Mouse (Mus musculus): Measurements from ENCODE around the gene Haus6. TPM values are rescaled to one million over a fixed set of nuclear protein-coding genes. Genes with fewer than 3 reads are reported as not detected.
"Not testable (repeated sequence)": the region's sequence is repeated elsewhere in the genome, so short reads cannot be mapped to it uniquely, and the experiment has no call there.

Gene Haus6
- 8.8 and 9.2 TPM in 2 replicates for polyA plus RNA-seq (2015; fragmentation: Nextera tagmentation; extraction: Ambion mirVana)

DNA sequence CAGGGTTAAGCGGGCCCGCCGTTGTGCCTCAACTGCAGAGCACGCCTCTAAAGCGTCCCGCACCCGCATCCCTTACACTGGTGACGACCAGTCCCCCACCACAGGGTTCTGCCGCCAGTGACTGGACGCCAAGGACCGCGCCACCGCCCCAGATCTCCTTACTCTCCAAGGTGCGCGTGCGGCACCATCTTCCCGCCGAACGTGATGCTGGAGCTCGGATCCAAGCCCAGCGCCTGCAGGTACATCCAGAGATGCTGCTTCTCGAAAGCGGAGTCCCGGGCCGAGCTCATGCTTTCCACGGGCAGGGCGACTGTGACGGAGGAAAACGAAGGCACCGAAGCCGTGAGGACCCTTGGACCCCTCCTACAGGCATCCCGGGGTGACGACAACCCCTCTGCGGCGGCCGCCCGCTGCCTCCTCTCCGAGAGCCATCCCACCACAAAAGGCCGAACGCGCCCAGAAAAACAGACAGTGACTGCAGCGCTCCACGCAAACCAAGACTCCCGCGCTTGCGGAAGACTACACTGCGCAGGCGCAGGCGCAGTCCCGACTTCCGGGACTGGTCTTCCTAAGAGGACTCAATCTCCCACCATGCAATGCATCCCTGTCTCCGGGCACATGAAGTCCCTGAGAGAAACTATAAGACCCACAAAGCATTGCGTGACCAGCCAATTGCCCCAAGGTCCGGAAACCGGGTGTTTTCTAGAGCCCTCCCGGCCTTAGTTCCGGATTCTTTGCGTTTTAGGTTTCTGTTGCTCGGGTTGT lies at the start of gene Haus6:
Gene Haus6, minus strand, starts transcription at position 532 of the 765 bp plus-strand sequence.
- peaks cover 8% of the 10 kb centered on the region for H3K4me1 ChIP-seq (ENCODE audit: control insufficient read depth, insufficient read depth, low read length)
- ATAC-seq (replicated peaks; ENCODE audit: extremely low read depth, insufficient read depth, low FRiP score) = peak; percentile 100
- no peaks in the 10 kb centered on the region for H3K27me3 ChIP-seq (ENCODE audit: control insufficient read depth, insufficient read depth, low read length)
- peak within 1 kb of the TSS; percentile 95 for H3K4me2 ChIP-seq (ENCODE audit: low read depth, low read length)
- H3K36me3 ChIP-seq (ENCODE audit: control insufficient read depth, insufficient read depth) = peaks cover 2% of the 10 kb centered on the region; the same call in 1 of the 2 replicates
- no peaks in the 10 kb centered on the region for H3K9me3 ChIP-seq (replicated peaks; ENCODE audit: control insufficient read depth, low read length)
- H3K4me3 ChIP-seq (ENCODE audit: low read length) = peak within 1 kb of the TSS; percentile 73
- H3K27ac ChIP-seq (ENCODE audit: low read length) = peak within 1 kb of the TSS; percentile 65
- WGBS = 0% methylated on average over 59 of the region's 59 CpGs
- H3K9ac ChIP-seq (ENCODE audit: low read length) = peak within 1 kb of the TSS; percentile 83

DNA sequence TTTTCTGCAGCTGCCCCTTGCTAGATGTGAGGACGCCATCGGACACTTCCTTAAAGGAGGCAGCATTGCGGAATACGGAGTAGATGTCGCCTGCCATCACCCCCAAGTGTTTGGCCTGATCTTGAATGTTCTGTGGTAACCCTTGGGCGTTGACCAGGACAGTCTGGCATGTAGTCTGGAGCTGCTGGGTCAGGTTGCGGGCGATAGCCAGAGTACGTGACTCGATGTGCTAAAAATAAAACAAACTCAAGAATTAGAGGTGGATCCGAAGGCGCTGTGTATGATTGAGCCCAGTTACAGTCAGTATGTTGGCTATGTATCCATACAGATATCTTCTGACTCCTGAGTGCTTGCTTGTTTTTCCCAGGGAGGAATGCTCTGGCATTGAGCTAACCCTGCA lies 45.3 kb upstream of the Haus6 start:
- H3K9me3 ChIP-seq (replicated peaks; ENCODE audit: control insufficient read depth, low read length) = no peaks in the 10 kb centered on the region
- H3K27ac ChIP-seq (ENCODE audit: low read length) = peak overlapping the region; percentile 80
- H3K4me2 ChIP-seq (ENCODE audit: low read depth, low read length) = no peak overlapping the region
- ATAC-seq (replicated peaks; ENCODE audit: extremely low read depth, insufficient read depth, low FRiP score) = peak; percentile 79
- 55% methylated on average over 12 of the region's 12 CpGs for WGBS
- H3K36me3 ChIP-seq (ENCODE audit: control insufficient read depth, insufficient read depth) = peaks cover 43% of the 10 kb centered on the region
- no peak overlapping the region for H3K9ac ChIP-seq (ENCODE audit: low read length)
- H3K4me1 ChIP-seq (ENCODE audit: control insufficient read depth, insufficient read depth, low read length) = peaks cover 11% of the 10 kb centered on the region
- H3K27me3 ChIP-seq (ENCODE audit: control insufficient read depth, insufficient read depth, low read length) = no peaks in the 10 kb centered on the region
- H3K4me3 ChIP-seq (ENCODE audit: low read length) = no peak overlapping the region

DNA sequence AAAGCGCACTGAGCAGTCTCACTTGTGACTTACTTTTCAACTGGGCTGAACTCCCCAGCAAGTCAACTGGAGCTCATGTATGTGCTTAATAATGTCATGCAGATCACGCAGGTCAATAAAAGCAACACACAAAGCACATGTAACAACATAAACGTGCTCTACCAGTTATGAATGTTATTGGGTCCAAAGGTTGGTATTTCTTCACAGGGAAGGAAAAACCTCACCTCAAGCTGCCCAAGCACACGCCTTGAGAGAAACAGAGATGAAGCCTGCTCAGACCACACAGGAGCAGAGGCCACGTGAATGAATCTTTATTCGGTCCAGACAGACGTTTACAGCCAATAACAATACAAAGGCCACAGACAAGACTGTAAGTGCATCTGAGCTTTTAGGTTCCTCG lies 44.6 kb upstream of the Haus6 start:
- H3K9me3 ChIP-seq (replicated peaks; ENCODE audit: control insufficient read depth, low read length); H3K4me2 ChIP-seq (ENCODE audit: low read depth, low read length); H3K9ac ChIP-seq (ENCODE audit: low read length); H3K4me3 ChIP-seq (ENCODE audit: low read length); ATAC-seq (replicated peaks; ENCODE audit: extremely low read depth, insufficient read depth, low FRiP score); H3K27me3 ChIP-seq (ENCODE audit: control insufficient read depth, insufficient read depth, low read length): not testable (repeated sequence)
- Histone ChIP-seq H3K27ac (ENCODE audit: low read length) (peak overlapping the region; percentile 80; the same call in 1 of the 2 replicates), H3K36me3 (ENCODE audit: control insufficient read depth, insufficient read depth) (peaks cover 36% of the 10 kb centered on the region), H3K4me1 (ENCODE audit: control insufficient read depth, insufficient read depth, low read length) (peaks cover 11% of the 10 kb centered on the region)
- WGBS = 90% methylated on average over 8 of the region's 8 CpGs

DNA sequence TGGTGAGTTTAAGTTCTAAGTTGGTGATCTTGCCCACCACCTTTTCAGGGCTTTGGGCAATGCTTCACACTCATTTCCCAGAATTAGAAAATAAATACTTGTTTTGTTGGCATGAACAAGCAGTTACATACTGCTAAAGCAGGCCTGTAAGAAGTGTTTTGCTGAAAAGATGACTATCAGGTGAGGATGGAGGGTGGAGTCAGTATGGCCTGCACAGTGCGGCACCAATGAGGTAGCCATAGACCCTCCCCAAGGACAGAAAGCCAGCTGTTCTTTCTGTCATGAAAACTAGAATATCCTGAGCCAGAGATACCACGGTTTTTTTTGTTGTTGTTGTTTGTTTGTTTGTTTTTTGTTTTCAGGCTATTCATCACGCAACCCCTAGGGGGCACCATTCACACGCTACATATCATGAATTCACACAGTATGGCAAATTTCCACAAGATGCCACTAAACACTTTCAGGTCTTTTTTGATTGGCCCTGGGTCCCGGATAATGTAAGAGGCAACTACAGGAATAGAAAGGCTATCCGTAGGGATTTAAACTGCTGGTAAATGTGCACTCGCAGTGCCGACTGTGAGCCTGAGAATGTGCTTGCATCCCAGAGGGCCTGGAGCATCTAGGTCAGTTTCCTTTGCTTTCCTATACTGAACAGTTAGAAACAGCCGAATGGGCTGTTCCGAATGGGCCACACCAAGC lies 40.0 kb upstream of the Haus6 start:
- H3K27ac ChIP-seq (ENCODE audit: low read length) = no peak overlapping the region
- no peak overlapping the region for H3K4me3 ChIP-seq (ENCODE audit: low read length)
- peaks cover 2% of the 10 kb centered on the region for H3K4me1 ChIP-seq (ENCODE audit: control insufficient read depth, insufficient read depth, low read length)
- no peaks in the 10 kb centered on the region for H3K27me3 ChIP-seq (ENCODE audit: control insufficient read depth, insufficient read depth, low read length)
- H3K4me2 ChIP-seq (ENCODE audit: low read depth, low read length) = no peak overlapping the region
- no peak overlapping the region for H3K9ac ChIP-seq (ENCODE audit: low read length)
- H3K36me3 ChIP-seq (ENCODE audit: control insufficient read depth, insufficient read depth) = peaks cover 2% of the 10 kb centered on the region; the same call in 1 of the 2 replicates
- no peaks in the 10 kb centered on the region for H3K9me3 ChIP-seq (replicated peaks; ENCODE audit: control insufficient read depth, low read length)
- no peak for ATAC-seq (replicated peaks; ENCODE audit: extremely low read depth, insufficient read depth, low FRiP score)
- 67% methylated on average over 10 of the region's 10 CpGs for WGBS

DNA sequence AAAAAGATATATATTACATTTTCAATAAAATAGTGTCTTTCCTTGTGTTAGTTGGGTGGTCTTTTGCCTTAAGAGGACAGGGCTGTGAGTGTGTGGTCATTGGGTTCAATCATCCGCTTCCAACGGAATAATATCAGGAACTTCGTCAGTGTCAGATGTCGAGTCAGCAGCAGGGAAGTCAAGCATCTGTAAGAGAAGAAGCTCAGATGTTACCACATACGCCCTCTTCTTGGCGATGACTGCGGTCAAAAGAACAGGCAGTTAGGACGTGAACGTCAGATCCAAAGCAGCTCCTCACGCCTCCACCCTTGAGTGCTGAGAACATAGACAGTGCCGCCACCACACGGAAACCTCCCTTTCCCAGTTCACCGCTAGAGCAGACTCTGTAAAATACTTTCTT lies 36.5 kb upstream of the Haus6 start:
- not testable (repeated sequence) for H3K9ac ChIP-seq (ENCODE audit: low read length); H3K4me3 ChIP-seq (ENCODE audit: low read length); H3K4me1 ChIP-seq (ENCODE audit: control insufficient read depth, insufficient read depth, low read length); H3K36me3 ChIP-seq (ENCODE audit: control insufficient read depth, insufficient read depth); ATAC-seq (replicated peaks; ENCODE audit: extremely low read depth, insufficient read depth, low FRiP score); H3K27ac ChIP-seq (ENCODE audit: low read length); H3K4me2 ChIP-seq (ENCODE audit: low read depth, low read length); H3K9me3 ChIP-seq (replicated peaks; ENCODE audit: control insufficient read depth, low read length); H3K27me3 ChIP-seq (ENCODE audit: control insufficient read depth, insufficient read depth, low read length)
- WGBS = 84% methylated on average over 9 of the region's 13 CpGs

DNA sequence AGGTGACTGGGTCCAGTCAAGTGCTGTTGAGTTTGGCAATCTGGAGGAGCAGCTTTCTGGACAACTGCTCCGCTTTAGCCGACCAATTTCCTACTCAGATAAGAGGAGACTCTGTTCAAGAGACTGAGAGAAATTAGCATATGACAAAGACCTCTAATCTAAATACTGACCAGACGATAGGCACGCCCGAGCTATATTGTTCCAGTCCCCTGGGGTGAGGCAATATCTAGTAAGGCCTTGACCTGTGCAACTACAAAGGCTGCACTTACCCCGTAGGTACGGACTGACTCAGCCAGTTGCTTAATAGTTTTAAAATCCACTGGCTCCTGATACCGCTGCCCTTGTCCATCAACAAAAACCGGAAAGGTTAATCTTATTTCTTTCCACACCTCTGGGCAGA lies 25.7 kb upstream of the Haus6 start:
- H3K9ac ChIP-seq (ENCODE audit: low read length); H3K4me3 ChIP-seq (ENCODE audit: low read length); H3K27me3 ChIP-seq (ENCODE audit: control insufficient read depth, insufficient read depth, low read length); ATAC-seq (replicated peaks; ENCODE audit: extremely low read depth, insufficient read depth, low FRiP score); H3K9me3 ChIP-seq (replicated peaks; ENCODE audit: control insufficient read depth, low read length); H3K4me1 ChIP-seq (ENCODE audit: control insufficient read depth, insufficient read depth, low read length); H3K36me3 ChIP-seq (ENCODE audit: control insufficient read depth, insufficient read depth); H3K27ac ChIP-seq (ENCODE audit: low read length): not testable (repeated sequence)
- 54% methylated on average over 9 of the region's 9 CpGs for WGBS
- H3K4me2 ChIP-seq (ENCODE audit: low read depth, low read length) = peak overlapping the region; percentile 32

DNA sequence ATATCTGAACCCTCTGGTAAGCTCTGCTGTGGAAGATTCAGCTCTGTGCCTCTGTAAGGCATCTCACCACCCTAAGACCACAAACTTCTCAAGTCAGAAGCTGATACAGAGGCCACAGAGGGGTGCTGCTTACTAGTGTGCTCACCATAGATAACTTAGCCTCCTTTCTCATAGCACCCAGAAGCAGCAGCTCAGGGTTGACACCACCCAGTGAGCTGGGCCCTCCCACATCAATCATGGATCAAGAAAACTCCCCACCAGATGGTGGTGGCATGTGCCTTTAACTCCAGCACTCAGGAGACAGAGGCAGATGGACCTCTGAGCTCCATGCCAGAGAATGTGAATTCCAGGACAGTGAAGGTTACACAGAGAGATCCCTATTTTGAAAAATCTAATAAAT lies 23.0 kb upstream of the Haus6 start:
- H3K36me3 ChIP-seq (ENCODE audit: control insufficient read depth, insufficient read depth); H3K4me2 ChIP-seq (ENCODE audit: low read depth, low read length); H3K4me1 ChIP-seq (ENCODE audit: control insufficient read depth, insufficient read depth, low read length); ATAC-seq (replicated peaks; ENCODE audit: extremely low read depth, insufficient read depth, low FRiP score); H3K9ac ChIP-seq (ENCODE audit: low read length); H3K27me3 ChIP-seq (ENCODE audit: control insufficient read depth, insufficient read depth, low read length); H3K9me3 ChIP-seq (replicated peaks; ENCODE audit: control insufficient read depth, low read length); H3K27ac ChIP-seq (ENCODE audit: low read length); H3K4me3 ChIP-seq (ENCODE audit: low read length): not testable (repeated sequence)

- not testable (repeated sequence) for H3K27me3 ChIP-seq (ENCODE audit: control insufficient read depth, insufficient read depth, low read length); H3K9me3 ChIP-seq (replicated peaks; ENCODE audit: control insufficient read depth, low read length); H3K4me3 ChIP-seq (ENCODE audit: low read length); ATAC-seq (replicated peaks; ENCODE audit: extremely low read depth, insufficient read depth, low FRiP score); H3K9ac ChIP-seq (ENCODE audit: low read length); H3K36me3 ChIP-seq (ENCODE audit: control insufficient read depth, insufficient read depth); H3K27ac ChIP-seq (ENCODE audit: low read length); H3K4me1 ChIP-seq (ENCODE audit: control insufficient read depth, insufficient read depth, low read length); H3K4me2 ChIP-seq (ENCODE audit: low read depth, low read length)
Observed at GRCm38 (mm10) chr4:86634312-86634711, 22.5 kb upstream of the Haus6 start.

DNA sequence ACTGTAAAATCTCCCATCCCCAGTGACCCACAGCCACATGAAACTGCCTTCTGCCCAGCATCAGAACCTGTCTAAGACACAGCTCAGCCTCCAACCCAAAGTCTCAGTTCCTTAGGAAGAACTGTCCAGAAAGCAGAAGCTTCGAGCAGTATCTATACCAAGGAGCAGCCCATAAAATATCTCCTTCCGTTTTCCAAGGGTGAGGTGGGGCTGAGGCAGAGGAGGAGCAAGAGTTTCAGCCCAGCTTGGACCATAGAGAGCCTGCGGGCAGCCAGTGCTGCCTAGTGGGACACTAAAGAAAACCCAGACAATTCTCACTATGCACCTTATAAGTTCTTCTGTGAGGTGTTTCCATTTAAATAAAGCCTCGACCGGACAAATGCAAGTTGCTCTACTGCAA lies 20.7 kb upstream of the Haus6 start:
- H3K9me3 ChIP-seq (replicated peaks; ENCODE audit: control insufficient read depth, low read length) = not testable (repeated sequence)

More for the DNA sequence above, 20.7 kb upstream of the Haus6 start:
- not testable (repeated sequence) for H3K36me3 ChIP-seq (ENCODE audit: control insufficient read depth, insufficient read depth); H3K4me3 ChIP-seq (ENCODE audit: low read length); H3K4me1 ChIP-seq (ENCODE audit: control insufficient read depth, insufficient read depth, low read length); H3K9ac ChIP-seq (ENCODE audit: low read length); ATAC-seq (replicated peaks; ENCODE audit: extremely low read depth, insufficient read depth, low FRiP score); H3K4me2 ChIP-seq (ENCODE audit: low read depth, low read length); H3K27ac ChIP-seq (ENCODE audit: low read length); H3K27me3 ChIP-seq (ENCODE audit: control insufficient read depth, insufficient read depth, low read length)
- 78% methylated on average over 4 of the region's 5 CpGs for WGBS

Measured in heart, embryonic 16.5 days (tissue).